Mouse (Mus musculus): ENCODE data around the gene Mas1. TPM values are rescaled to one million over a fixed set of nuclear protein-coding genes. Genes with fewer than 3 reads are reported as not detected.

Mas1 gene
- total RNA-seq, 2 experiments from 2014 or later, result not detected

Small RNA genes within 50 kb of the gene (microRNA-seq; reads per million reads assigned to microRNA genes)
- gene Gm24085, result not detected

Other genes starting within 250 kb of the Mas1 start
- gene Slc22a1, start 192.3 kb downstream of the Mas1 start, total RNA-seq (2021), result under 1 TPM in 1 of 2 experiments, not detected in 1; 0.33 TPM
- 10 to 100 TPM; 76.5 to 97.4 TPM for gene Igf2r, start 98.5 kb downstream of the Mas1 start, total RNA-seq (2021)
- gene Mrgprh, start 7.9 kb upstream of the Mas1 start, total RNA-seq (2021), result under 1 TPM; 0.17 to 0.20 TPM
- 1 to 10 TPM; 1.9 to 3.2 TPM for gene Pnldc1, start 42.1 kb upstream of the Mas1 start, total RNA-seq (2021)
- 100 to 1,000 TPM; 218 to 271 TPM for gene Tcp1, start 47.6 kb upstream of the Mas1 start, total RNA-seq (2021)
- 10 to 100 TPM; 68.6 to 71.4 TPM for gene Mrpl18, start 48.2 kb upstream of the Mas1 start, total RNA-seq (2021)
- gene Acat3, start 72.5 kb upstream of the Mas1 start, total RNA-seq (2021), result 1 to 10 TPM; 1.9 to 2.5 TPM
- gene Acat2, start 92.6 kb upstream of the Mas1 start, total RNA-seq (2021), result 100 to 1,000 TPM in 1 of 2 experiments, 10 to 100 TPM in 1; 95.1 to 133 TPM
- gene Wtap, start 126.0 kb upstream of the Mas1 start, total RNA-seq (2021), result 10 to 100 TPM; 59.6 to 61.9 TPM
- gene Sod2, start 138.7 kb upstream of the Mas1 start, total RNA-seq (2021), result 100 to 1,000 TPM; 383 to 457 TPM
- under 1 TPM in 1 of 2 experiments, not detected in 1; 0.73 TPM for gene Gpr31b, start 184.2 kb upstream of the Mas1 start, total RNA-seq (2021)
- gene Tcp10b, start 193.0 kb upstream of the Mas1 start, total RNA-seq (2021), result 1 to 10 TPM in 1 of 2 experiments, under 1 TPM in 1; 0.73 to 1.0 TPM

Data from adrenal gland, postnatal 36 days (tissue).